Comparison of ENCODE assay signal across 8 mouse cellular contexts in the genomic region with DNA sequence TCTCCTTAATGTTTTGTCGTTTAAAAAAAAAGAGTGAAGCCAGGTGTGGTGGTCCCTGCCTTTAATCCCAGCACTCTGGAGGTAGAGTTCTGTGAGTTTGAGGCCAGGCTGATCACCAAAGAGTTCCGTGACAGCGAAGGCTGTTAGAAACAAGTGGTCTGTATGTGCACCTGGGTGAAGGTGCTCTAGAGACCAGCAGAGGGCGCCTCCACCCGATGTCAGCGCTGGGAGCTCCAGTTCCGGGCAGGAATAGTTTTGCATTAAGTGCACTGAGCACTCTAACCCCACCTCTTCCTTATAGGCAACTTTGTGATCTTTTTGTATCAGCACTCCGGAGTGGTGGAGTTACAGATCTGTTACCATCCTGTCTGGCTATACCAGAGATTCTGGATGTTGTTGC. TPM values are rescaled to one million over a fixed set of nuclear protein-coding genes. Genes with fewer than 3 reads are reported as not detected.
DNase-seq lines count a peak whose midpoint lies in the region; ATAC-seq and TF ChIP-seq lines count a peak whose summit lies in the region.

No protein-coding gene starts in this region.

- peak overlapping the region; percentile 97 for H3K4me2 ChIP-seq in hindbrain, embryonic 12.5 days (replicated peaks)
- H3K4me2 ChIP-seq in liver, embryonic 12.5 days = peak overlapping the region; percentile 96

- no peaks in the 10 kb centered on the region for H3K9me3 ChIP-seq in forebrain, embryonic 10.5 days
- H3K9me3 ChIP-seq in hindbrain, embryonic 12.5 days (replicated peaks) = no peaks in the 10 kb centered on the region
- no peaks in the 10 kb centered on the region for H3K9me3 ChIP-seq in liver, embryonic 12.5 days (replicated peaks)

- H3K27ac ChIP-seq in bone marrow macrophage, adult 2 months (ENCODE audit: insufficient read depth, low read depth, low read length) = no peak overlapping the region
- H3K27ac ChIP-seq in forebrain, embryonic 10.5 days = no peak overlapping the region
- no peak overlapping the region for H3K27ac ChIP-seq in hindbrain, embryonic 12.5 days
- H3K27ac ChIP-seq in liver, embryonic 12.5 days = peak overlapping the region; percentile 72

- peaks cover 15% of the 10 kb centered on the region for H3K4me1 ChIP-seq in bone marrow macrophage, adult 2 months (ENCODE audit: control insufficient read depth, insufficient read depth, low read length)
- H3K4me1 ChIP-seq in forebrain, embryonic 10.5 days = peaks cover 30% of the 10 kb centered on the region
- peaks cover 26% of the 10 kb centered on the region for H3K4me1 ChIP-seq in hindbrain, embryonic 12.5 days
- H3K4me1 ChIP-seq in liver, embryonic 12.5 days = peaks cover 55% of the 10 kb centered on the region

- no peak for TF ChIP-seq POLR2A in bone marrow macrophage, adult 2 months (IDR thresholded peaks at IDR 0.05; ENCODE audit: borderline replicate concordance, low read depth, low read length)

- DNase-seq in layer of hippocampus, postnatal 10 days (ENCODE audit: low spot score in 2 of 2) = peak; percentile 36 to 50
- no peak for DNase-seq in layer of hippocampus, adult 11-12 months (ENCODE audit: low spot score)
- DNase-seq in forebrain, embryonic 10.5 days (ENCODE audit: extremely low spot score, low spot score) = peak; percentile 43
- peak; percentile 58 for DNase-seq in naive thymus-derived CD4-positive, alpha-beta T cell, adult 2 months (ENCODE audit: low read depth)
- DNase-seq in thymus, postnatal 4 days = peak; percentile 67

- WGBS in forebrain, embryonic 10.5 days = 35% methylated on average over 8 of the region's 8 CpGs
- WGBS in hindbrain, embryonic 12.5 days = 34% methylated on average over 8 of the region's 8 CpGs
- WGBS in liver, embryonic 12.5 days (ENCODE audit: insufficient replicate concordance) = 19% methylated on average over 8 of the region's 8 CpGs

- peaks cover 31% of the 10 kb centered on the region for H3K27me3 ChIP-seq in forebrain, embryonic 10.5 days (ENCODE audit: poor library complexity, severe bottlenecking)
- peaks cover 3% of the 10 kb centered on the region; the same call in 1 of the 2 replicates for H3K27me3 ChIP-seq in hindbrain, embryonic 12.5 days
- peaks cover 7% of the 10 kb centered on the region; the same call in 1 of the 2 replicates for H3K27me3 ChIP-seq in liver, embryonic 12.5 days (replicated peaks)

- no peak for ATAC-seq in hindbrain, embryonic 12.5 days (ENCODE audit: low FRiP score)
- ATAC-seq in liver, embryonic 12.5 days = peak; percentile 74

- H3K36me3 ChIP-seq in forebrain, embryonic 10.5 days (replicated peaks) = peaks cover 39% of the 10 kb centered on the region
- H3K36me3 ChIP-seq in hindbrain, embryonic 12.5 days = peaks cover 8% of the 10 kb centered on the region
- peaks cover 13% of the 10 kb centered on the region; the same call in 1 of the 2 replicates for H3K36me3 ChIP-seq in liver, embryonic 12.5 days

- no peak overlapping the region for H3K4me3 ChIP-seq in bone marrow macrophage, adult 2 months (ENCODE audit: insufficient read depth, low read length)
- H3K4me3 ChIP-seq in forebrain, embryonic 10.5 days = peak overlapping the region; percentile 73
- peak overlapping the region; percentile 76 for H3K4me3 ChIP-seq in hindbrain, embryonic 12.5 days
- peak overlapping the region; percentile 67; the same call in 1 of the 2 replicates for H3K4me3 ChIP-seq in liver, embryonic 12.5 days

- no peak overlapping the region for H3K9ac ChIP-seq in hindbrain, embryonic 12.5 days
- H3K9ac ChIP-seq in liver, embryonic 12.5 days = peak overlapping the region; percentile 83

- TF ChIP-seq CTCF in bone marrow macrophage, adult 2 months (IDR thresholded peaks at IDR 0.05; ENCODE audit: low read depth, low read length) = peak; percentile 72

RNA-seq across cellular contexts. Expression of gene Klhl22, which starts 1.2 kb away (rescaled TPM):
- 100 to 1,000 TPM; 108 TPM for total RNA-seq in layer of hippocampus, postnatal 10 days (2021)
- polyA plus RNA-seq in bone marrow macrophage, adult 2 months (2012; ENCODE audit: insufficient read depth, insufficient read length, missing spikeins) = 9.3 and 12.4 TPM in 2 replicates
- 55.4 and 59.1 TPM in 2 replicates for polyA plus RNA-seq in forebrain, embryonic 10.5 days (2016; fragmentation: Nextera tagmentation; extraction: Ambion mirVana)
- polyA plus RNA-seq in hindbrain, embryonic 12.5 days (2016; fragmentation: Nextera tagmentation; extraction: Ambion mirVana) = 63.9 and 64.7 TPM in 2 replicates
- 23.5 and 24.0 TPM in 2 replicates for polyA plus RNA-seq in liver, embryonic 12.5 days (2016; fragmentation: Nextera tagmentation; extraction: Ambion mirVana)

RNA-seq across cellular contexts. Expression of gene Med15, which starts 28.0 kb away (rescaled TPM):
- 10 to 100 TPM; 66.2 to 69.6 TPM for total RNA-seq in layer of hippocampus, postnatal 10 days (2021)
- polyA plus RNA-seq in bone marrow macrophage, adult 2 months (2012; ENCODE audit: insufficient read depth, insufficient read length, missing spikeins) = 82.4 and 105 TPM in 2 replicates
- polyA plus RNA-seq in forebrain, embryonic 10.5 days (2016; fragmentation: Nextera tagmentation; extraction: Ambion mirVana) = 47.4 and 47.5 TPM in 2 replicates
- polyA plus RNA-seq in hindbrain, embryonic 12.5 days (2016; fragmentation: Nextera tagmentation; extraction: Ambion mirVana) = 45.2 and 51.7 TPM in 2 replicates
- 24.2 and 25.2 TPM in 2 replicates for polyA plus RNA-seq in liver, embryonic 12.5 days (2016; fragmentation: Nextera tagmentation; extraction: Ambion mirVana)

RNA-seq across cellular contexts. Expression of gene Scarf2, which starts 36.4 kb away (rescaled TPM):
- total RNA-seq in layer of hippocampus, postnatal 10 days (2021) = 1 to 10 TPM; 4.7 to 5.0 TPM
- 0.86 and 1.7 TPM in 2 replicates for polyA plus RNA-seq in bone marrow macrophage, adult 2 months (2012; ENCODE audit: insufficient read depth, insufficient read length, missing spikeins)
- 4.0 and 4.1 TPM in 2 replicates for polyA plus RNA-seq in forebrain, embryonic 10.5 days (2016; fragmentation: Nextera tagmentation; extraction: Ambion mirVana)
- 21.0 and 26.5 TPM in 2 replicates for polyA plus RNA-seq in hindbrain, embryonic 12.5 days (2016; fragmentation: Nextera tagmentation; extraction: Ambion mirVana)
- polyA plus RNA-seq in liver, embryonic 12.5 days (2016; fragmentation: Nextera tagmentation; extraction: Ambion mirVana) = 4.9 and 5.2 TPM in 2 replicates
